Mouse (Mus musculus): ENCODE measurements around the gene Rsrc2. TPM values are rescaled to one million over a fixed set of nuclear protein-coding genes. Genes with fewer than 3 reads are reported as not detected.

Rsrc2 gene
- total and polyA plus RNA-seq, 3 experiments, result 55.8 to 128 (median 107) TPM

DNA sequence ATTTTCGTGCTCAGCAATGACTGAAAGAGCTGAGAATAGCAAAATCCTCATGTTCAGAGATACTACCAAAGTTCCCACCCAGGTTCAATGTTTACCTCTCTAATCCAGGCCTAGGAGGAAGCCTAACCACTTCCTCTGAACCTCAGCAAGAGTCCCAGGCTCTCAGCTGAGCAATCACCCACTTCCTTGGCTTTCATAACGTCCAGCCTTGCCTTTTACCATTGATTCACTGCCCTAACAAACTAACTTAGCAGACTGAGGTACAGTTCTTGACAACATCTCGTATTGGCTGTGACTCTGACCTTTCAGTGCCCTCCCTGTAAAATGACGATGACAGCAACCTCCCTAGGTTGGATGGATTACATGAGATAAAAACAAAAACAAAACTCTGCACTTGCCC is 66.8 kb downstream of the Rsrc2 start:
- Histone ChIP-seq H3K9ac (ENCODE audit: insufficient read depth, low read depth) (peak overlapping the region; percentile 87), H3K4me3 (replicated peaks in 1 of 3; ENCODE audit: low read depth in 2 of 3, low read length in 2 of 3, poor library complexity in 1 of 3) (peak overlapping the region in 2 of 3 experiments; percentile 42 to 86), H3K79me2 (replicated peaks; ENCODE audit: control insufficient read depth, extremely low read depth, insufficient read depth, poor library complexity, severe bottlenecking) (peaks cover 19% of the 10 kb centered on the region), H3K4me1 (ENCODE audit: control insufficient read depth in 1 of 2, insufficient read depth in 2 of 2) (peaks cover 7 to 36% of the 10 kb centered on the region in 2 experiments; a peak in 2 of 4 replicates), H3K27ac (ENCODE audit: insufficient read depth, low read depth) (no peak overlapping the region), H3K9me3 (replicated peaks; ENCODE audit: low read length) (no peaks in the 10 kb centered on the region), H3K4me2 (ENCODE audit: insufficient read depth, low read depth, poor library complexity, severe bottlenecking) (peak overlapping the region; percentile 80), H3K27me3 (replicated peaks) (peaks cover 8% of the 10 kb centered on the region), H3K36me3 (replicated peaks in 1 of 2; ENCODE audit: control insufficient read depth in 1 of 2, insufficient read depth in 1 of 2, low read length in 1 of 2) (peaks cover 0 to 1% of the 10 kb centered on the region in 2 experiments)
- no peak for DNase-seq (ENCODE audit: extremely low read depth)
- dilution Hi-C loops (cut with MboI; ENCODE audit: extremely low pct_ligation_motif_present, extremely low pct_unique_long_range_greater_than_20kb, low sequenced_read_pairs), result no loop called here
- no peak for TF ChIP-seq E2F4 (IDR thresholded peaks at IDR 0.05; ENCODE audit: insufficient replicate concordance, low read depth, low read length)
- TF ChIP-seq JUND (conservative IDR thresholded peaks at IDR 0.05; ENCODE audit: low read depth, low read length), result no peak
- no peak for TF ChIP-seq TCF12 (IDR thresholded peaks at IDR 0.05; ENCODE audit: low read depth, low read length)
- no peak for TF ChIP-seq ZNF384 (IDR thresholded peaks at IDR 0.05; ENCODE audit: low read depth, low read length)
- no peak for TF ChIP-seq ZC3H11A (IDR thresholded peaks at IDR 0.05; ENCODE audit: low read depth, low read length)
- no peak for TF ChIP-seq MAX (IDR thresholded peaks at IDR 0.05; ENCODE audit: low read length)
- TF ChIP-seq ETS1 (conservative IDR thresholded peaks at IDR 0.05; ENCODE audit: low read depth, low read length), result no peak
- no peak for TF ChIP-seq POLR2AphosphoS2 (IDR thresholded peaks at IDR 0.05; ENCODE audit: low read depth, low read length)
- no peak for TF ChIP-seq POLR2A (IDR thresholded peaks at IDR 0.05; ENCODE audit: low read depth, low read length)
- no peak for TF ChIP-seq GABPA (IDR thresholded peaks at IDR 0.05; ENCODE audit: insufficient replicate concordance, low read depth, low read length)
- in situ Hi-C loops (cut with MboI; ENCODE audit: low pct_ligation_motif_present, low pct_unique_long_range_greater_than_20kb, low sequenced_read_pairs), result no loop called here

DNA sequence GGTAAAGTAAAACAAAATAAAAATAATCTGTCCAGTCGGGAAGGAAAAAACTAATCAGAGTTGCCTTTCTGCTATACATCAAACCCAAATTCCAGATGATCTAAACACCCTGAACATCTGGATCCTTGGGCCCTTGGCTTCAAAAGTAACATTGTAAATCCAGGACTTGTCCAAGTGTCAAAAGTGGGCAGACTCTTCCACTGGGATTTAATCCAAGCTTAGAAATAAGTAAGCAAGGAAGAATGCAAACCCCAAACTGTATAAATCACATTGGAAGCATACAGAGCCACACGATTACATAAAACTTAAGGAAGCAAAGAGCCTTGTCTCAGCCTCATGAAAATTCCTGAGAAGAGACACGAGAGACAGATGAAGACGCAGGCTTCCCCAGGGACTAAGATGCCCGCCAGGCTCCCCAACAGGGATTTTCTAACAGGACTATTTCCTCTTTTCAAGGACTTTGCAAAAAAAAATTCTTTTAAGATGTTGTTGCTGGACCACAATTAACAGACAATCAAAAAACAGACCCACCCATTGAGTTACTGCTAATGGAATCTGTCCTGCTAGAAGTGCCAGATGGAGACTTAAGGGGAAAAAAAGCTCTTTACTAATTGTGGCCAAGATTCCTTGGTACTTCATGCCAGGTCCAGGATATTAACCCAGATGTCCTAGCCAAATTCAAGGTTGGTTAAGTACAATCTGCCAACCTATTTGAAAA is 69.5 kb downstream of the Rsrc2 start:
- Histone ChIP-seq H3K4me1 (ENCODE audit: control insufficient read depth in 1 of 2, insufficient read depth in 2 of 2) (peaks cover 7 to 46% of the 10 kb centered on the region in 2 experiments; a peak in 2 of 4 replicates), H3K79me2 (replicated peaks; ENCODE audit: control insufficient read depth, extremely low read depth, insufficient read depth, poor library complexity, severe bottlenecking) (peaks cover 21% of the 10 kb centered on the region), H3K9ac (ENCODE audit: insufficient read depth, low read depth) (no peak overlapping the region), H3K36me3 (replicated peaks in 1 of 2; ENCODE audit: control insufficient read depth in 1 of 2, insufficient read depth in 1 of 2, low read length in 1 of 2) (peaks cover 0 to 4% of the 10 kb centered on the region in 2 experiments), H3K4me2 (ENCODE audit: insufficient read depth, low read depth, poor library complexity, severe bottlenecking) (no peak overlapping the region), H3K9me3 (replicated peaks; ENCODE audit: low read length) (no peaks in the 10 kb centered on the region), H3K27ac (ENCODE audit: insufficient read depth, low read depth) (no peak overlapping the region), H3K4me3 (replicated peaks in 1 of 3; ENCODE audit: low read depth in 2 of 3, low read length in 2 of 3, poor library complexity in 1 of 3) (no peak overlapping the region), H3K27me3 (replicated peaks) (no peaks in the 10 kb centered on the region)
- in situ Hi-C loops (cut with MboI; ENCODE audit: low pct_ligation_motif_present, low pct_unique_long_range_greater_than_20kb, low sequenced_read_pairs), result no loop called here
- DNase-seq (ENCODE audit: extremely low read depth), result no peak
- dilution Hi-C loops (cut with MboI; ENCODE audit: extremely low pct_ligation_motif_present, extremely low pct_unique_long_range_greater_than_20kb, low sequenced_read_pairs), result no loop called here
- TF ChIP-seq USF2 (conservative IDR thresholded peaks at IDR 0.05; ENCODE audit: low read depth, low read length) (no peak), BHLHE40 (IDR thresholded peaks at IDR 0.05; ENCODE audit: low read depth, low read length) (no peak), ELF1 (IDR thresholded peaks at IDR 0.05; ENCODE audit: low read depth, low read length) (no peak), CTCF (conservative IDR thresholded peaks at IDR 0.05 in 1 of 2, IDR thresholded peaks at IDR 0.05 in 1 of 2; ENCODE audit: low read depth in 2 of 2, low read length in 2 of 2) (no peak), SMC3 (IDR thresholded peaks at IDR 0.05; ENCODE audit: low read depth, low read length) (no peak), CHD1 (IDR thresholded peaks at IDR 0.05; ENCODE audit: low read depth, low read length) (no peak), ZNF384 (IDR thresholded peaks at IDR 0.05; ENCODE audit: low read depth, low read length) (no peak), ZMIZ1 (IDR thresholded peaks at IDR 0.05; ENCODE audit: low read depth, low read length) (no peak), POLR2AphosphoS2 (IDR thresholded peaks at IDR 0.05; ENCODE audit: low read depth, low read length) (no peak), MEF2A (IDR thresholded peaks at IDR 0.05; ENCODE audit: borderline replicate concordance, low read depth, low read length) (no peak), SIN3A (IDR thresholded peaks at IDR 0.05; ENCODE audit: low read length) (no peak)
